Mouse (Mus musculus) thymus, postnatal 25 days (tissue): ENCODE results near the gene Cspg4.

Experiments
- DNase-seq: peaks from one replicate; pipeline ENCODE4 v3.0.0; 2022

Gene Cspg4

DNA sequence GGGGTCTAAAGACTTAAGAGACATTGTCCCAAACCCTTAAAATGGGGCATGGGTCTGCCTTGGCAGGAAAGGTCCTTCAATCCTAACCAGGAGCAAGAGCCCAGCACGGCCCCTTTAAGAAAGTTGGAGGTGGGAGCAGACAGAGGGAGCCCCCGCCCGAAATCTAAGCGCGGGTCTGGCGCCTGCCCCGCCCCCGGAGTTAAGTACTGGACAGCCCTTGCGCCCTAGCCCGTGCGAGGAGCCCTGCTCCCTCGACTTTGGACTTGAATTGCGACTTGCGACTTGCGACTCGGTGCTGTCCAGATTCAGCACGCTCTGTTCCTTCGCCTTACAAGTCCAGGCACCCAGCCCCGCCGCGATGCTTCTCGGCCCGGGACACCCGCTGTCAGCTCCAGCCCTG, at the start of gene Cspg4:
TSS of gene Cspg4 (plus strand) at position 202 of the 400 bp plus-strand sequence.
- DNase-seq: no peak

DNA sequence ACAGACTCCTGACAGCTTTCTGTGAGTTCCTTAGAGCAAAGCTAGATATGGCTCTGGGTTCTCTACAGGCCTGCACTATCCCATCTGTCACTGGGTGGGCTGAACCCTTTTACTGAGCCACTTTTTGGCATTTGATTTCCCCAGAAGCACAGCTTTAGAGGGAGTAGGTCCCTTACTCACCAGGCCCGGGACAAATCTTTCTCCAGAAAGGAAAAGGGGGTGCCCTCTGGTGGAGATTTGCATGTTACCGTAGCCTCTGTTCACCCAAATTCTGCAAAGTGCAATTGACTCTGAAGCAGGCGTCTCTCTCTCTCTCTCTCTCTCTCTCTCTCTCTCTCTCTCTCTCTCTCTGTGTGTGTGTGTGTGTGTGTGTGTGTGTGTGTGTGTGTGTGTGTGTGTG, 39.9 kb upstream of the Cspg4 start:
- peak; percentile 7 for DNase-seq

DNA sequence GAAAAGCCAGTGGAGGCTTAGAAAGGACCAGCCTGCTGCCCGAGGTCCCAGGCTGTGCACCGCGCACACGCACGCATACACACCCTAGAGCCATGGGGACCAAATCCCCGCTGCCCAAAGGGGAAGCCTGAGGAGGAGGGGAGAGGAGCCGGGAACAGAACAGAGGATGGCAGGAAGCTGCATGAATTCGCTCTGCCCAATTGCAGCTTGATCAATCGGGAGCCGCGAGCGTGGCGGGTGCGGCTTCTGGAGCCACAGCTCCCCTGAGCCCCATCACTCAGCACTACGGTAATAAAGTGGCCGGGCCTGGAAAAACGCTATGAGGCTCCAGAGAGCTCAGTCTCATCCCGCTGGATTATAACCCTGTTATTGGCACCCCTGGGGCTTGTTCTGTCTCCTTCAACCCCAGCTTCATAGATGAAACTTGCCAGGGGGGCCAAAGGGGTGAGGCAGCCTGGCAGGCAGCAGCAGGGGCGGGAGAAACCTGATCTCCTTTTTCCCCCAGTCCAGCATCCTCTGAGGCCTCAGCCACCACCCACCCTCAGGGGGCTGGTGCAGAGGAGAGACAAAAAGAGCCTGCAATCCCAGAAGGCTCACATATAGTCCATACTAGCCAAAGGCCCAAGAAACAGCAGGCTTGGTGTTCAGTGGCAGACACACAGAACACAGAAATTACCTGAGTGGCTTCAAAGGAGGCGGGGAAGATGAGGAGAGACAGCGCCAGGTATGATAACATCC, 39.2 kb upstream of the Cspg4 start:
- DNase-seq: no peak

DNA sequence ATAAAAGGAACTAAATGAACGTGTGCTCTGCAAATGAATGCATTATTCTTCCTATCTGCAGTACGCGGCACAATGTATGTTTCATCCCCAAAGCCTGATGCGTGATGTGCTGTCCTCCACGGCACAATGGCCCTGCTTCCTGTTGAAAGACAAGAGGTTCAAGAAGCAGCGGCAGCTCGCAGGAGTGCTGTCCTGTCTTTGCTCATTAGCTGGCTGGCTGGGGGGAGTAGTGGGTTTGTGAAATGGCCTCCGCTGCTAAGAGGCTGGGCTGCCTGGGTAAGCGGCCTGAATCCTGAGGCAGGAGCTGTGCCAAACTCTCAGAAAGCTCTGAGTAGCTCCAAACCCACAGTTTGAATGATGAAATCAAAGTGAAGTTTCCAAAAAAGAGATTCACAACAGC, 36.7 kb upstream of the Cspg4 start:
- DNase-seq: no peak

DNA sequence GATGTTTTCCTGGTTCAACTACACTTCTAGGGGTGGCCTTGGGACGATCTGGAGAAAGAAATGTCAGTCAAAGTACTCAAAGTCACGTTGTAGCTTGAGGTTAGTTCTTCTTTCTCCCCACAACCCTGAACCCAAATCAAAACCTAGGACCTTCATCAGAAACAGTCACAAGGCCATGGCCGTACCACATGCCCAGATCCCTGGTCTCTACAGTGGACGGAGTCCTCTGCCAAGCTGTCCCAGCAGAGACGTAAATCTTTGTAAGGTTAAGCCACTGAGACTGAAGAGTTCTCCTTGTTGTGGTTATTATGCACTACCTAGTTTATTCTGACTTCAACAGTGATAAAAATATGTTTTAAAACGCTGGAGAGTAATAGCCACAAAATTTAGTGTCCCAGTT, 36.0 kb upstream of the Cspg4 start:
- DNase-seq: no peak

DNA sequence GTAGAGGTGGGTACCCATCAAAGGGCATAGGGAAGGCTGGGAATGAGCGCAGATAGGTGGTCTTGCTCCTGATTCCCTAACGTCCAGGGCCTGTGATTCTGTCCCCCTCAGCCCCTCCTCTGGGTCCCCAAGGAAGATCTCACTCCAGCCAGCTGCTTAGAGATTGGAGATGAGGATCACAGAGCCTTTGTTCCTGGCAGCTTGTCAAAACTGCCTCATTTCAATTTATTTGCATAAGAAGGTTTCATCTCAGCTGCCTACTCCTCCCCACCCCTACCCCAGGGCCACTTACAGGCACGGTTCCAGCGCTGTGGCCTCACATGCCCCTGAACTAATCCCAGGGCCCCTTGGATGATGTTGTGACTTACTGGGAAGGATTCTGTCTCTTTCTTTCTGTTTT, 34.7 kb upstream of the Cspg4 start:
- no peak for DNase-seq

DNA sequence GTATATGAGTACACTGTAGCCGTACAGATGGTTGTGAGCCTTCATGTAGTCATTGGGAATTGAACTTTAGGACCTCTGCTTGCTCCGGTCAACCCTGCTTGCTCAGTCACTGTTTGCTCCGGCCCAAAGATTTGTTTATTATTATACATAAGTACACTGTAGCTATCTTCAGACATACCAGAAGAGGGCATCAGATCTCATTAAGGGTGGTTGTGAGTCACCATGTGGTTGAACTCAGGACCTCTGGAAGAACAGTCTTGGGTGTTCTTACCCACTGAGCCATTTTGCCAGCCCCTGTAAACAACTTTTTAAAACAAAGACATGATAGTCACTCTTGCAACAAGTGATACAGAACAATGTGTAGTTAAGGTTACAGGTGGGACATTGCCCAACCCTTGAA, 32.9 kb upstream of the Cspg4 start:
- no peak for DNase-seq

DNA sequence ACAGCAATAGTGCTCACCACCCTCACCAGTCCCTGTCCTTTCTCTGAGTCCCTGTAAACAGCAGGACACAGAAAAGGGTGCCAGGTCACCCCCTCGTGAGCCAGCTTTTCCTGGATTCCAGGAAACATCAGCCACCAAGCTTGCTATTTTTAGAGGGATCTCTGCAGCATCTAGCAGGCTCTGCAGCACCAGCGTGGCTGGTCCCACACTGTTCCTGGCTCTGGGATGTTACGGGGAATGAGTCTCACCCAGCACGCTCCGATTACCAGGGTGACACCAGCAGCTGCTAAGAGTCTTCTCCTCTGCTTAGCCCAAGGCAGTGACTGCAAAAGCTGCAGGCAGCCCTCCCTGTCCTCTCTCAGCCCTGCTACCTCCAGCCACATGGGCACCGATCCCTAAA, 31.9 kb upstream of the Cspg4 start:
- no peak for DNase-seq

DNA sequence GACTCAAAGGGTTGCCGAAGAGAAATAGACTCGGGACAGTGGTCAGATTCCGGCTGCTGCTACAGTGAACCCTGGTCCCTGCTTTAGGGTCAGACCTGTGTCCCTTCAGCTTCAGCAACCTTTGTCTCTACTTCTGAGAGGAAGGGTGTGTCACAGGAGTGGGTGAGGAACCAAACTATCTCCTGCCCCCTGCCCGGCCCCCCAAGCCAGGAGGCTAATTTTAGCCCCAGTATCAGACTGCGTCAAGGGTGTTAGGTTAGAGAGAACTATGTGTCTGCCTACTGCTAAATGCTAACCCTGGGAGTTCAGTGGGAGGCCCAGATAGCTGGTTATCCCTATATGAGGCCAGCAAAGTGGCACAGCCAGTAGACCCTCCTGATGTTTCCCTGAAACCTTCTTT, 29.7 kb upstream of the Cspg4 start:
- no peak for DNase-seq

DNA sequence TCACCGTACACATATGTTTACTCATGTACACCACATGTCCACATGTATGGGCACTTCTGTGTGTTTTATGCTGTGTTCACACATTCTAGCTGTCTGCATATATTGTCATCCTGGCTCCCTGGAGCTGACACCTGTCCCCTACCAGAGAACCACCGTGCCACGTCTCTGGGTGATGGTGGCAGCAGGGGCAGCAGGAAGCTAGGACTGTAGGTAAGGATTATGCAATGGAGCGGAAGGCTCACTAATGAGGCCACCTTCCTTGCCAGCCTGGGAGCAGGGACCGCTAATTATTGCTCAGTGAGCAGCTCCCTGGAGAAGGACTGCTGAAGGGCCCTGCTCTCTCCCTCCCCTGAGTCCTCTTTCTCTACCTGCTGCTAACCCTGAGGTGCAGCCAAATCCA, 24.1 kb upstream of the Cspg4 start:
- no peak for DNase-seq

DNA sequence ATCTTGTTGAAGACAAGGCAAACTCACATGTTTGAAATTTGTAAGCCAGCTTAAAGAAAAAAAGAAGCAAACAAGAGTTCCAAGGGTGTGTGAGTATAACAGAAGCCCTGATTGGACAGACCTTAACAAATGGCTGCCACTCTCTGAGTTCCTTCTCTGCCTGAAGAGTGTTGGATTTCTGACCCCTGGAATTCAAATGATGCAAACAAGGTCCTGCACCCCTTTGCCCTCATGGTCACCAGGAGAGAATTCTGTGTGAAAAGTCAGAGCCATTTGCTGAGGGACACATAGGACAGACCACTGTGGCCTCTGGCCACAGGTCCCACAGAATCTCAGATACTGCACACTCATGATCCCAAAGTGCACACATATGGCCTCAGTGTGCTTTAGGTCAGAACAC, 23.0 kb upstream of the Cspg4 start:
- no peak for DNase-seq

DNA sequence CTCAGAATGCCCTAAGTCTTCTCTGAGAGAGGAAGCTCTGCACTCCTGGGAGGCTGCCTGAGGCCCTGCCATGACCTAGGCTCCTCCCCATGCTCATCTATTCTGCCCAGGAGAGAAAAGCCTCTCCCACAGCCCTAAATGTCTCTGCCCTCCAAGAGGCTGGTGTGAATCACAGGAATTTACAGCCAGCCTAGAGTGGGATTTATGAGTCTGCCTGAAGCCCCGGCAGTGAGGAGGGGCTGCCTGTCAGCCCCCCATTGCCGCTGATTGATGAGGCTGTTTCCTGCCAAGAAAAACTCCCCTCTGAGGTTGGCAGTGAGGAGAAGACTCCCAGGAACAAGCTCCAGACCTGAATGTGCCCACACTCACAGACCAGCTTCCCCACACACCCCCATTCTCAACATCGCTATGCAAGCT, 22.5 kb upstream of the Cspg4 start:
- DNase-seq: no peak

DNA sequence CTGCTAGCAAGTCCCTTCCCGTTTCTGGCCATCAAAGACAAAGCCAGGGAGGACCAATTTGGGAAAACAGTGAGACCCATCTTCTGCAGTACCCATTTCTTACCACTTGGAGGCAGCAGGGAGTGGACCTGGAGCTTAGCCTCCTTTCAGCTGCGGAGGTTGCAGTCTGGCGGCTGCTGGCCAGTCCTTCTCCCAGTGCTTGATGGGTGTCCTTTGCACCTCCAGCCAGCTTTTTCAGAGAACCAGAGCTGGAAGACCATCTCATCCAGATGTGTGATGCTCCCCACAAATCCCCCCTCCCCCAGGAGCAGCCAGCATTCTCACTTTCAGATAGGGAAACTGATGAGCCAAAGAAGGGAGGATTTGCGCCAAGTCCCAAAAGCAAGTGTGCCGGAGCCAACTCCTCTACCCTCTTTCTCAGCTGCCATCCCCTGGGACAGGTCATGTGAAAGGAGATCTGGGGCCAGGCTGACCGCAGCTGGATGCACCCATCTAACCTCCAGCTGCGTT, 21.1 kb upstream of the Cspg4 start:
- peak; percentile 40 for DNase-seq

DNA sequence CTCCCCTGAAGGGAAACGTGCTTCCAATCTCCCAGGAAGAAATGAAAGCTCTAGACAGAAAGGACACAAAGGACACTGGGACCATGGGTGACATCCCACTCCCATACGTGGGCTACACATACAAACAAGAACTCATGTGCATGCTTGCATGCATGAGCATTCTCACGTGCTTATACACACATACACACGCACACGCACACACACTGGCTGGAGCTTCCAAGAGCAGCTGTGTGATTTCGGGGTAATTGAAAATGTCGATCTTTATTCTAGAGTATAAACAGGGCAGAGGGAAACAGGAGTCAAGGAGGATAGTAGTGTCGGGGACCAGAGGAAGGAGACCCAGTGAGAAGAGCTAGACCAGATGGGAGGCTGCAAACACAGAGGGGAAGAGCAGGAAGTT, 20.2 kb upstream of the Cspg4 start:
- DNase-seq: no peak

DNA sequence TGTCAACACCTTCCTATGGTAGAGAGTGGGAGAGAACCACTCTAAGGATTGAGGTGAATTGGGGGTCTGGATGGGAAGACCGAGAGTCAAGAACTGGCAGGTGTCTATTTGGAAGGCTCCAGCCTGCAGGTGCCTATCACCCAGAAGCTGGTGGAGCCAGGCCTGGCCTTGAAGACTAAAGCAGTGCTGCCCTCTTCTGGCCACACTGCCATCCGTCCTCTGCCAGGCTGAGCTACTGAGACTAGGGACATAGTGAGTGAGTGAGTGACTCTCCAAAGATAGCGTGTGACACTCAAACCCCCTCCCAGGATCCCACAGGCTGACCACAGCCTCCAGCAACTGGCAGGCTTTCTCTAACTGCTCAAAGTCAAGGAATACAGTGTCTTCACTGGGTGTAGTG, 17.3 kb upstream of the Cspg4 start:
- peak; percentile 62 for DNase-seq

DNA sequence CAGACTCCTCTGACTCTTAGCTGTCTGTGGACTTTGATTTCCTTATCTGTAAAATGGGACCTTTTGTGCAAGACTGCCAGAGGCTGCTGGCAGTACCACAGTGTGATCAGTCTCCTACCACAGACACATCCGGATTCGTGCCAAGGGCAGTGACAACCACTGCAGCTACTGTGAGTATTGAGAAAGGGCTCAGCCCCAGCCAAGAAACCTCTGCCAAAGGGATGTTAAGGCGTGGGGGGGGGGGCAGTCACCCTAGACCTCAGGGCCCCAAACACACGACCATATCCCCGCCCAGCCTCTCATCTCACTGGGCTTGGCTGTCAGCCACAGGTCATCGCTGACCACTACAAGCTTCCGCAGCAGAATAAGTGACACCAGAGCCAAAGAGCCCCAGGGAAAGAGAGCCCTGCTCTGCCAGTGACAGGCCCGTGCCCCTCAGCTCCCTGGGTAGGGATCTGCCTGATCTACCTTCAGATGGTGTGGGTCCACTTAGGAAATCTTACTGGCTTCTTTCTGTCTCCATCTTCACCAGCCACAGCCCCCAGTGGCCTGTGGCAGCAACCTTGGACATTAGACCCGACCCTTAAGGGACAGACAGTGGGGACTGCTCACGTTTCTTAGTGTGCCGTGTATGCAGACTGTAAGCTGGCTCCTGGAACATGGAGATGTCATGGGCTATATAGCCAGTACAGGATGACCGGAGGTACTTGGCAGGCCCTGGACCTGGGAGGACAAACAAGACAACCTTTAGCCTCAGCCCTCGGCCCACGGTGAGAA, 14.5 kb upstream of the Cspg4 start:
- DNase-seq: no peak

DNA sequence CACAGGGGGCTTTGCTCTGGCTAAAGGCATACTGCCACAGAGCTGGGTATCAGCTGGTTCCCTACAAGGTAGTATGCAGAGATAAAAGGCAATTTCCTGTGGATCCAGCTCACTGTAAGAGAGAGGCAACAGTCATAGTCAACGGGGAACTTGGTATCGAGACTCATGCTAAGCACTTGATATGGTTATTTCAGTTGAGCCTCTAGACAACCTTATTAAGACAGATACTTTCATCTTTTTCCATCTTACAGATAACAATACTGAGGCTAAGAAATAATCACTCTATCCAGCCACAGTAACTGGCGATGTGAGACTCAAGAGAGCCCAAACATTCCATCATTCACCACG, 14.0 kb upstream of the Cspg4 start:
- no peak for DNase-seq

DNA sequence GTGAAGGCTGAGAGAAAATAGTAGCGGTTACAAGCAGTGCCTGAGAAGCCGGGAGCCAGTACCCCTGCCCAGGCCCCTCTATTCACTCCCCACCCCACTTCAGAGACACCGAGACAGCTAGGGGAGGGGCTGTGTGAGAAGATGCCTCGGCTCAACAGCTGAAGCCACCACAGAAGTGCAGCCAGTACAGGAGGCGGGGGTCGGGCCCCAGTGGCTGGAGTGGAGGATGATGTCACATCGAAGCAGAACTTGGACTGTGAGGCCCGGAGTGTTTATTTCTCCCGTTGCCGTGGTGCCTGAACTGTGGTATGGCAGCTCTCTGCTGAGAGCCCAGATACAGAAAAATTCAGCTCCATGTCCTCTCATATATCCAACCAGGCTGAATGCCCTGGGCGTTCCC, 13.1 kb upstream of the Cspg4 start:
- no peak for DNase-seq

DNA sequence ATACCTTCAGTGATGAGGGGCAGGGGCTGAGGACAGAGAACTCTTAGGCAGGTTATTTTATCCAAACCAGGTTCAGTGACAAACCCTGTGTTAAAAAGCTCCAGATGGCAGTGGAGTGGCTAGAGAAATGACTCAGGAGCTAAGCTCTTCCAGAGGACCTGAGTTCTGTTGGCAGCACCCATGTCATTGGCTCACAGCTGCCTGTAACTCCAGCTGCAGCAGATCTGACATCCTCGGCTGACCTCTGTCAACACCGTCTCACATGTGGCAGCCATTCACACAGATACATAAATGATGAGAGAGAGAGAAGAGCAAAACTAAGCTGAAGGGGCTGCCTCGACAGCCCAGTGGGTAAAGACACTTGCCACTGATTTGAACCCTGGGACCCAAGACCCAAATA, 7.4 kb upstream of the Cspg4 start:
- DNase-seq: no peak

DNA sequence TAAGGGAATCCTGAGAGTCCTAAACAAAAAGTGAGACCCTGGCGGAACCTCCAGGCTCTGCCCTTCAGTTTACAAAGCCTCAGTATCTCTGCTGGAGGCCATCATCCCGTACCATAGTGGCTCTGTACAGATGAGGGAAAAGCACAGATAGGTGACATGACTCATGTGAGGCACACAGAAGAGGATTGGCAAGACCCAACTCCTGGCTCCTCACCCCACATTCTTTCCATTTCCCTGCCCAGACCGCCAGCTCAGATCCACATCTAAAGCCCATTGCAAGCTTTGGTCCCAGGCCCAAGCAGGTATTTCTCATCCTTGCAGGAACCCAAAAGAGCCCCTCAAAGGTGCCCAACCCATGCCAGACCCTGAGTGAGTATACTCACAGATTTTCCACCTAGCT, 4.8 kb upstream of the Cspg4 start:
- DNase-seq: no peak

DNA sequence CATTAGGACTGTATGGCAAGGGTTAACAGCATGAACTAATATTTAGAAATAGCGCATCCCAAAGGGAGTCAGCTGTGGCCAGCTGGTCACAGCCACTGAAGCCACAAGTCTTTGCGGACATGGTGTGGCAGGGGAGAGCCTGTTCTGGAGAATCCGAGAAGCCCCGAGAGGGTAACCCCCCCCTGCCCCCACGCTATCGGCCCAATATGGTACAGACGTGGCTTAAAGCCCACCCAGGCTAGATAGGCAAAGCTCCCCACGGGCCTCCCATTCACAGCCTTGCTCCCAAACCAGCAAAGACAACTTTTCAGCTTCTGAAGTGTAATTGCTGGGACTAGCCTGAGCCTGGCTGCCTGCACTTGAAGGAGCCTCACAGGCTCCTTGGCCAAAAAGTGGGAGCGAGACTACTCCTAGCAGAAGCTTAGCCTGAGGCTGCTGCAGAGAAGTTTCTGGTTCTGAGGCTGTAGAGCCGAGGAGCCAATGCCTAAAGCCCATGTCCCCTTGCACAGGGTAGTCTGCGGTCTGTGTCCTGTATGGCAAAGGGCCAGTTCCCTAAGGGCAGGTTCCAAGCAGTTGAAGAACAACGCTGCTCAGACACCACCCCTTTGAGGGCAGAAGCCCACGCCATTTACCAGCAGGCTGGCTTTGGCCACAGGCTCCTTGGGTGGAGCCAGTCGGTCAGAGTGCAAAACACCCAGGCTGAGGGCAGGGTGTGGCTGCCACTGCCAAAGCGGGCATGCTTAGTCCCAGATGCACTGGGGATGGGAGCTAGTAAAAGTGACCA, 4.2 kb upstream of the Cspg4 start:
- no peak for DNase-seq

DNA sequence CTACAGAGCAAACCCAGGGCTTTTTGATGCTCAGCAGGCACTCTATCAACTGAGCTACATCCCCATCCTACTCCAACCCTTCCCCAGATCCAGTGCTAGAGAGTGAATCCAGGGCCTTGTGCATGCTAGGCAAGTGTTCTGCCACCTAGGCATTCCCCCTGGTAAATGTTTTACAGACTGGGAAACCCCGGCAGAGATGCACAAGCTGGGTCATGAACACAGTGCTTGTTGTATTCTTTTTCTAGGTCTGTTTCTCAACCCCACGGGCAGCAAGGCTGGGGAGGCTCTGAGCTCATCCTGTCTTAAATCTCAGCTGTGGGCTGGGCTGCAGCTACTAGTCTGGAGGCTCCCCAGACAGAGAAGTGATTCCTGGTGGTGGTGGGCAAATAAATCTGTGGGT, 2.0 kb upstream of the Cspg4 start:
- no peak for DNase-seq

DNA sequence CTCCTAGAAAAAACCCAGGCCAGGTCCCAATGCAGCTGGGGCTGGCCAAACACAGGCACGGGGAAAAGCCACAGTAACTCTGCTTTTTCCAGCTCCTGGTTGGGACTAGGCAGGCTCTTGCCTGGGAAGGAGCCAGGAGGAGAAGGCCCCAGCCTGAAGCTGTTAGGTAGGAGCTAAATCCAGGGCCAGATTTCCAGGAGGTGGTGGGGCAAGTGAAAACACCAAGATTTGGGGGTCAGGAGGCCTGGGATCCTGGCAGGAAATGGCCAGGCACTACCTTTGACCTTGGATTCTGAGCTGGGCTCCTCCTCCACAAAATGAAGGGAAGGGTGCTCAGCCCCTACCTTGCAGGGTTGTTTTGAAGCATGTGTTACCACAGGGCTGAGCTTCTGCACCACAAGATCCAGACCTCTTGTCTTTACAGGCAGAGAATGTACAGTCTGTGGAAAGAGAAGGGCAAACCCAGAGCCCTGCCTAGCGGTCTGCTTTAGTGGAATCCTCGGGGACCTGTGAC, 560 bp upstream of the Cspg4 start, which contains the start of gene Odf3l1:
TSS of gene Odf3l1 (minus strand) at position 464 of the 514 bp plus-strand sequence.
- DNase-seq: no peak
